Mouse (Mus musculus): Measurements from ENCODE around the gene Pptc7.
A peak's percentile ranks its signal among the peaks of the same experiment; 100 is the strongest.

The Pptc7 gene

DNA sequence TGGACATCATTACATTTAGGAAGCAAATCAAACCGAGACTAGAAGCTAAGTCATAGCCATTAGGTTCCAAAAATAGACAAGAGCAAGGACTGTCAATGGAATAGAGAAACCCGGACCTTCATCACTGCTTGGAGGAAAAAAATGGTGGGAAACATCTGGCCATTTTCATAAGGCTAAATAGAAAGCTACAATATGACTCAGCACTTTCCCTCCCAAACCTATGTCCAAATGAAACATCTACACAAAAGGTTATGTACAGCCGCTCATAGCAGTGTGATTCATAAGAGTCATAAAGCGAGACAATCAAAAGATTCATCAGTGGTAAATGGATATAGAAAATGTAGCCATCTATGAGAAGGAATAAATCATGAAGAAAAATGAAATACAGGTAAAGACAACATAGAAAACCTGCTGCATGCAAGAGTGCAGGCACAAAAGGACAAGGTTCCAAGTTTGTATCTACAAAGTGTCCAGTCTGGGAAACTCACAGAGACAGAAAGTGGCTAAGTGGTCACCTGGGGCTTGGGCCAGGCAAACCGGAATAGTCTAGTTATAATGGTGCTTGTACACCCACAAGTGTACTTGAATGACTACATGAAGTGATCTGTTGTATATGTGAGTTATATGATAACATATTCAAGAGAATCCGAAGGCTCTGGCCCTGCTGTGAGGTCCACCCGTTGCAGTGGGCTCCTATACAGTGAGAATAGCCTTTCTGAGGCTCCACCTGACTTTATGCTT lies 52.6 kb downstream of the Pptc7 start:
- DNase-seq = no peak

DNA sequence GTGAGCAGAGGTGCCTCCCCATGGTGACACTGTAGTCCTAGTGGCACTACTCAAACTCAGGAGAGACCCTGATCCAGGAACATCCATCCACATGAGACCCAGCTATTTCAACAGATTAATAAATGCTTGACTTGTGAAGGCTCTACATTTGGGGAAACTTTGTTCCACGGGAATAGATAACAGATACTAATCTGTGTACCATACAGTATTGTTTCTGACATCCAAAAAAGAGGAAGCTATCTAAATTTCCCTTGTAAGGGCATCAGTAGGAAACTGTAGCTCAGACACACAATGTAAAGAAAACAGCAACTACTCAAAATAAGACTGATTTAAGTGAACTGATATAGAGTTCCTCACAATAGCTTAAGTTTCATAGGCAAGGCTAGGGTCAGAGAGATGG lies 58.7 kb downstream of the Pptc7 start:
- DNase-seq = no peak

DNA sequence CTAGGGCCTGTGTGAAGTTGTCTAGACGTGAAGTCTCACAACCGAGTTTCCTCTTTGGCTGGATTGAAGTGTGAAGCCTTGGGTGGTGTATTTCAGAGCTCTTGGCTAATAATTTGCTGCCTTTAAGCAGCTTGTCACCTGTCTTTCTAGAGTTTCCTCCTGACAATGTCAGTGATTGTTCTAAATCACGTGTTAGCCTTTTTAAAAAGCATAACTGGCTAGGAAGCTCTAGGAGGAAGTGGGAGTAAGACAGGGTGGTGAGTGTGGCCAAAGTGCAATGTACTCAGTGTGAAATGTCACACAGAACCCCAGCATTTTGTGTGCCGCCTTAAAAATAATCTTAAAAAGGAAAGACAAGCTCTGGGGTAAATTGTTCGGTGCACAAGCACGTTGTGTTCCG lies 59.6 kb downstream of the Pptc7 start:
- DNase-seq = no peak

GRCm38 (mm10) chr5:122344260-122344659 lies 60.1 kb downstream of the Pptc7 start:
- DNase-seq = peak; percentile 83

GRCm38 (mm10) chr5:122345777-122346176 lies 61.6 kb downstream of the Pptc7 start:
- no peak for DNase-seq

- DNase-seq = peak; percentile 99
Measured at GRCm38 (mm10) chr5:122353807-122354491, 69.8 kb downstream of the Pptc7 start, which contains the start of the genes Rad9b and Vps29. Gene Rad9b (minus strand): TSS chr5:122354233. Gene Vps29 (plus strand): TSS chr5:122354369.

GRCm38 (mm10) chr5:122354492-122355067 lies 70.4 kb downstream of the Pptc7 start:
- DNase-seq = no peak

GRCm38 (mm10) chr5:122371591-122372191 lies 87.5 kb downstream of the Pptc7 start, which contains the start of gene Gpn3:
Gene Gpn3 (plus strand): TSS chr5:122371876.
- peak; percentile 41 for DNase-seq

- DNase-seq = peak; percentile 99
Measured at GRCm38 (mm10) chr5:122372192-122372769, 88.1 kb downstream of the Pptc7 start, which contains the start of gene Fam216a. Gene Fam216a (minus strand): TSS chr5:122372364.

DNA sequence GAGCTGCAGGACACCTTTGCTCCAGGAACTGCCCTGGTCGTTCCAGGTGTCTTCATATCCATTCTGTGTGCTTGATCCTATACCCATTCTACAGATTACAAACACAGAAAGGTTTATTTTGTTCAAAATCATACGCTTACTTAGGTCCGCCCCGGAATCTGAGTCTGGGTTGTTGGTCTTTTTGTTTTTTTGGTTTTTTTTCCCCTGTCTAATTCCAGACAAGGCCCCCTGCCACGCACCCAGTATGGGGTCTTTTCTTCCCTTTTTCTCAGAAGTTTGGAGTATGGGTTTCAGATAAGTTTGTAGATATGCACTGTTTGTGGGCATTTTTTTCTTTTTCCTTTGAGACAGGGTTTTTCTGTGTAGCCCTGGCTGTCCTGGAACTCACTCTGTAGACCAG lies 88.7 kb downstream of the Pptc7 start:
- no peak for DNase-seq

Measured in cerebellum, adult 8-10 months (tissue).